Mouse (Mus musculus): ENCODE results near the gene Caap1. TPM values are rescaled to one million over a fixed set of nuclear protein-coding genes. Genes with fewer than 3 reads are reported as not detected.

Gene Caap1
- polyA plus RNA-seq, 1 experiment from 2014 or later = 15.6 TPM

Other genes with a start within 250 kb of the Caap1 start
- 0.45 TPM in 1 of 2 replicates, not detected in the other for gene Gm10306, start 250 bp downstream of the Caap1 start, polyA plus RNA-seq (2015; fragmentation: Nextera tagmentation; extraction: Ambion mirVana)
- 68.5 and 77.3 TPM in 2 replicates for gene Plaa, start 46.4 kb upstream of the Caap1 start, polyA plus RNA-seq (2015; fragmentation: Nextera tagmentation; extraction: Ambion mirVana)
- 23.2 and 26.5 TPM in 2 replicates for gene Ift74, start 57.7 kb upstream of the Caap1 start, polyA plus RNA-seq (2015; fragmentation: Nextera tagmentation; extraction: Ambion mirVana)
- gene Lrrc19, start 93.3 kb upstream of the Caap1 start, polyA plus RNA-seq (2015; fragmentation: Nextera tagmentation; extraction: Ambion mirVana) = 0.31 and 0.34 TPM in 2 replicates
- gene Tek, start 182.5 kb upstream of the Caap1 start, polyA plus RNA-seq (2015; fragmentation: Nextera tagmentation; extraction: Ambion mirVana) = 9.3 and 9.6 TPM in 2 replicates

Data from midbrain, embryonic 16.5 days (tissue).